Mouse (Mus musculus): ENCODE results near the gene Upf1.

Upf1 gene

GRCm38 (mm10) chr8:70359411-70359810 lies 6.3 kb upstream of the Upf1 start:
- no peak for DNase-seq (ENCODE audit: low read depth, low spot score)

- no peak for DNase-seq (ENCODE audit: low read depth, low spot score)
Observed at GRCm38 (mm10) chr8:70356111-70356510, 3.0 kb upstream of the Upf1 start.

DNA sequence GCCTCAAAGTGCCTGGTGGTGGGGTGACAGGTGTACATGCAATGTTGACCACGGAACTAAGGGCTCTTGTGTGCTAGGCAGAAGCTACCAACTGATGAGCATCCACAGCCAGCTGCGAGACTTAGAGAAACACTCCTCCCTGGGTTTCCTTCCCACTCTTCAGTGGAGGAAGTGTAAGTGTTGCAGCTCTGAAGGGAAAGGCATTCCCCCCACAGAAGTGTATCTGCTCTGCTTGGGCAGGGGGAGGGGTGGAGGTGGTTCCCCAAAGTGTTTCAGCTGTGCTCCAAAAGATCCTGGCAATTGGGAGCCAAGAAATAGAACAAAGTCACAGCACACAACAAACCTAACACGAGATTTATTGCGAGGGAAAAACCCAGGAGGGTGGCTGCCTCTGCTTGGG lies 926 bp upstream of the Upf1 start:
- no peak for DNase-seq (ENCODE audit: low read depth, low spot score)

DNA sequence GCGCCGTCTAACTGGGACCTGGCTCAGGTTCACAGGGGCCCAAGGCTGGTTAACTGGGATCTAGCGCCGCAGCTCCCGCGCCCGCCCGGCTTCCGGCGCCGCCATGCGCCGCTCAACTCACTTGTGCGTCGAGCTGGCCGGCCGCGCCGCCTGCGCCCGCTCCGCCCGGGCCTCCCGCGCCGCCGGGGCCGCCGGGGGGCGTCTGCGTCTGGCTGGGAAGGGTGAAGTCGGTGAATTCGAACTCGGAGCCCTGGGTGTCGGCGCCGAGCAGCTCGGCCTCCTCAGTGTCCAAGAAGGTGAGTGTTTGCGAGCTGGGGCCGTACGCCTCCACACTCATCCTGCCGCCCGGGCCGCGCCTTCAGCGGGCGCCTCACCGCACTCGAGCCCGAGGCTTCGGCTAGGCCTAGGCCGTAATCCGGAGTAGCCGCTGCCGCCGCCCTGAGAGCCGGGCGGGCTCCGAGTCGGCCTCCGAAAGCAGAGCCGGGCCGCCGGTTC lies 374 bp downstream of the Upf1 start:
- no peak for DNase-seq (ENCODE audit: low read depth, low spot score)

DNA sequence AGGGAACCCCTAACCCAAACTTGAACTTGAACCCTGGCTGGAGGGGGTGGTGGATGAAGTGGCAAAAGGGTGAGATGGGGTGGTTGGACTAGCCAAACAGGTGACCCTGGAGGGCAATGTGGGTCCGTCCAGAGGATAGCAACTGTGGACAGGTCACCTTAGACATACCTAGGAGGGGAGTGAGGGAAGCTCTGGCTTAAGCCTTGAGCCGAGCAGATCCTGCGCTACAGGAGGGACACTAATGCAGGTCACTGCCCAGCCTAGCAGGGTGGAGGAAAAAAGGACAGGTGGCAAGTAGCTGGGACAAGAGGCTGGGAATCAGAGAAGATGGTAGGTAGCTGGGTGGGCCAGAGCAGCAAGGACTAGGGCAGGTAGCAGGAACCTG lies 1.1 kb downstream of the Upf1 start:
- no peak for DNase-seq (ENCODE audit: low read depth, low spot score)

DNA sequence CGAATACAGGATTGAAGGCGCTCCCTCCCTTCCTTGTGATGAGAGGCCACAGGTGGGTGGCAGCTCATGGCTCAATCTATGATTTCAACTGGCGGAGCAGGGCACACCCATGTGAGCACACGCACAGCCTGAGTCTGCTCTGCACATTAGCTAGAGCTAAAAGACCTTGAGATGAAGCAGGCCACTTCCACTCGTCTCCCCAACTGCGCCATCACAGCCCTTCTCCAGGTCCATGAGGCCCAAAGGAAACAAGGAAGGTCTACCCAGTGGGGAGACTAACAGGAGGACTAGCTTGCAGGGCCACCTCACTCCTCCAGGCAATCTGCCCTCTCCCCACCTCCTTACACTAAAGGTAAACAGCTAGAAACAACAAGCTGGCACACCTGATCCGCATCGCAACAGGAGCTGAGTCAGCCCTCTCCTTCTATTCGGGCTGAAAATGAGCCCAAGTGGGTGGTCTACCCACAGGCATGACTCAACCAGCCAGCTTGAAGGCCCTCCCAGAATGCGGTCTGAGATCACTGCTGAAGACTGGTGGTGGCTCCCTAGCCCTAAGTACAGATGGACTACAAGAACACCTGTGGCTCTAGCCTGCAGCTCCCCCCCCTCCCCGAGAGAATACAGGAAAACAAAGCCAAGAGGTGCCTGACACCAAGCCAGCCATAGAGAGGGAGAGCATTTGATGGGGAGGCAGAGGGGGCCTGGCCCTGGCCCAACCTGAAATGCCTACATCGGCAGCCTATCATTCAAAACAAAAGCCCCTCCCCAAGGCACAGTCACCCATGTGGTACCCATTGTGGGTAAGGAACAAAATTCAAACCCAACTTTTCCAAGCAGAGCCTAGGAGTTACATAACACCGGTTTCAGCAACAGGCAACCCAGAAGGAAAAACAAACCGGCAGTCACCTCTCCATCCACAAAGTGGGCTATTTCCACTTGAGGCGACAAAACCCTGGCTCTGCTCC lies 1.8 kb downstream of the Upf1 start:
- DNase-seq (ENCODE audit: low read depth, low spot score) = no peak

DNA sequence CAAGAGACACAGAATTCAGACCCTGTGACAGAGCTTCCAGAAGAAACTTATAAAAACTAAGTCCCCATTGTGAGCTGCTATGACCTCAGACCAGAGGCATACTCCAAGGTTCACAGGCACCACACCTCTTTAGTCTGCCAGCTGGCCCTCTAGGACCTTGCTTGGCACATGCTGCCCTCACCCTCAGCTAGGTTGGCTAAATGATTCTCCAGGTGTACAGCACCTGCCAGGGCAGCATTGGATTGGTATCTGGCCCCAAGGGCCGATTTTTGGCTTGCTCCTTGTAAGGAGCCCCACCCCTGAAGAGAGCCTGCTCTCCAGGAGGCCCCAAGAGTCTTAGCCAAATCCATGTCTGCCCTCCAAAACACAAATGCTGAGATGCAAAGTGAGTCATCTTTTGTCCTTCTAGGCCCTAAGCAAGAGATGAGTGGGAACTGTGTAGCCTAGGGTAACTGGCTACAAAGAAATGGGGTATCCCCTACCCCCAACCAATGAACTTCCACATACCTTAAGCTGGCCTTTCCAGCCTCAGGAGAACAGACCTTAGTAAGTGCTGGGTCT lies 5.1 kb downstream of the Upf1 start:
- no peak for DNase-seq (ENCODE audit: low read depth, low spot score)

- DNase-seq (ENCODE audit: low read depth, low spot score) = no peak
Observed at GRCm38 (mm10) chr8:70347443-70347842, 5.6 kb downstream of the Upf1 start.

- no peak for DNase-seq (ENCODE audit: low read depth, low spot score)
Observed at GRCm38 (mm10) chr8:70344279-70344678, 8.8 kb downstream of the Upf1 start.

- DNase-seq (ENCODE audit: low read depth, low spot score) = no peak
Observed at GRCm38 (mm10) chr8:70343696-70344095, 9.4 kb downstream of the Upf1 start.

DNA sequence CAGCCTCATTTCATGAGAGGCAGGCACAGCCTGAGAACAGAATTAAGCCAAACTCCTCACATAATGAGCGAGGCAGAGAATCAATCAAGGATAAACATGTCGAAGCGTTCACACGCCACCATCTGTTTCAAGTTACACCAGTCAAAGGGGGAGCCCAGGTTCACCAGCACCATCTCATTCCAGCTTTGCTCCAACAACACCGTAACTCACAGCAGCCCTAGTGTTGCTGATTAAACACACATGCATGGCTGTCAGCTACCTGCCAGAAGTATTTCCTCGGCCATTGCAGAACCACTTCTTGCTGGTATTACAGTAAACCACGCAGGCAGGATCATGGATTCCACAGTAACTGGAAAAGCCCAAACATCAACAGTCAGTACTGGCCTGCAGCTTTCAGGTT lies 10.0 kb downstream of the Upf1 start:
- DNase-seq (ENCODE audit: low read depth, low spot score) = no peak

DNA sequence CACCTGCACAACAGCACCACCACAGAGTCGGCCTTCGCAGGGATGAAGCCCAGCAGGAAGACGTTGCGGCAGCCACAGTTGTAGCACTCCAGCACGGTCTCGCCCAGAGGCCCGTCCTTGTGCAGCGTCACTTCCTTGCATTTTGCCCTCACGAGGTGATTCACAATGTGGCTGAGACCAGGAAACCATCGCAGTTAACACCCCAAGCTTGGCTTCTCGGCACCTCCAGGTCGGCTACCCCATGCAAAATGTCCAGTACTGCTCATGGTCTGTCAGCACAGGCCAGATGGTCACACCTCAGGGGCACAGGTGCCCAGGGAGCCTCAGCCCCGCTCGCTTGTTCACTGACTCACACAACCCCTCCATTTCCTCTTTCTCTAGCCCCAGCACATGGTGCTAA lies 11.1 kb downstream of the Upf1 start:
- DNase-seq (ENCODE audit: low read depth, low spot score) = no peak

- no peak for DNase-seq (ENCODE audit: low read depth, low spot score)
Observed at GRCm38 (mm10) chr8:70340659-70341058, 12.4 kb downstream of the Upf1 start.

GRCm38 (mm10) chr8:70338931-70339330 lies 14.1 kb downstream of the Upf1 start:
- no peak for DNase-seq (ENCODE audit: low read depth, low spot score)

- DNase-seq (ENCODE audit: low read depth, low spot score) = no peak
Observed at GRCm38 (mm10) chr8:70332878-70333202, 20.2 kb downstream of the Upf1 start.

GRCm38 (mm10) chr8:70332070-70332877 lies 20.8 kb downstream of the Upf1 start:
- no peak for DNase-seq (ENCODE audit: low read depth, low spot score)

DNA sequence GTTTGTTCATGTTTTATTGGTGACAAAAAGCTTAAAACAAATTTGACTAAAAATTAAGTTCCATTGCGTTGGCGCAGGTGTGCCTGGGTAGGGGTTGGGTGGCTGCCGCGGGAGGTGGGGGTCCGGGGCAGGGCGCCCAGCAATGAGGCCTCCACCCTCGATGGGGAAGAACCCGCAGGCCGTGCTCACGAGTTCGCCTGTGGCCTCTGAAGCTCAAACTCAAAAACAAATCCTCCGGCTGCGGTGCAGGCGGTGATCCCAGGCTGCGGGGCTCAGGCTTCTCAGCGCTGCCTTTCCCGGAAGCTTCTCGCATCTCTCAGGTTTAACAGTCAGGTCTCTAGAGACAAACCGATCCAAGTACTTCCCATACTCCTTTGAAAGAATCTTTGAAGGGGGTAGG lies 21.6 kb downstream of the Upf1 start:
- no peak for DNase-seq (ENCODE audit: low read depth, low spot score)

DNA sequence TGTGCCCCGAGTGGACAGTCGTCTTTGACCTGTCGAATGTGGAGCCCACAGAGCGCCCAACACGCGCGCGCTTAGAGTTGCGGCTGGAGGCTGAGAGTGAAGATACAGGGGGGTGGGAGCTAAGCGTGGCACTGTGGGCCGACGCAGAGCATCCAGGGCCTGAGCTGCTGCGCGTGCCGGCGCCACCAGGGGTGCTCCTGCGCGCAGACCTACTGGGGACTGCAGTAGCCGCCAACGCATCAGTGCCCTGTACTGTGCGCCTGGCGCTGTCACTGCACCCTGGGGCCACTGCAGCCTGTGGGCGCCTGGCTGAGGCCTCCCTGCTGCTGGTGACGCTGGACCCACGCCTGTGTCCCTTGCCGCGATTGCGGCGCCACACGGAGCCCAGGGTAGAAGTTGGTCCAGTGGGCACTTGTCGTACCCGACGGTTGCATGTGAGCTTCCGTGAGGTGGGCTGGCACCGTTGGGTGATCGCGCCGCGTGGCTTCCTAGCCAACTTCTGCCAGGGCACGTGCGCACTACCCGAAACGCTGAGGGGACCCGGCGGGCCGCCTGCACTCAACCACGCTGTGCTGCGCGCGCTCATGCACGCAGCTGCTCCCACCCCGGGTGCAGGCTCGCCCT lies 22.2 kb downstream of the Upf1 start:
- no peak for DNase-seq (ENCODE audit: low read depth, low spot score)

DNA sequence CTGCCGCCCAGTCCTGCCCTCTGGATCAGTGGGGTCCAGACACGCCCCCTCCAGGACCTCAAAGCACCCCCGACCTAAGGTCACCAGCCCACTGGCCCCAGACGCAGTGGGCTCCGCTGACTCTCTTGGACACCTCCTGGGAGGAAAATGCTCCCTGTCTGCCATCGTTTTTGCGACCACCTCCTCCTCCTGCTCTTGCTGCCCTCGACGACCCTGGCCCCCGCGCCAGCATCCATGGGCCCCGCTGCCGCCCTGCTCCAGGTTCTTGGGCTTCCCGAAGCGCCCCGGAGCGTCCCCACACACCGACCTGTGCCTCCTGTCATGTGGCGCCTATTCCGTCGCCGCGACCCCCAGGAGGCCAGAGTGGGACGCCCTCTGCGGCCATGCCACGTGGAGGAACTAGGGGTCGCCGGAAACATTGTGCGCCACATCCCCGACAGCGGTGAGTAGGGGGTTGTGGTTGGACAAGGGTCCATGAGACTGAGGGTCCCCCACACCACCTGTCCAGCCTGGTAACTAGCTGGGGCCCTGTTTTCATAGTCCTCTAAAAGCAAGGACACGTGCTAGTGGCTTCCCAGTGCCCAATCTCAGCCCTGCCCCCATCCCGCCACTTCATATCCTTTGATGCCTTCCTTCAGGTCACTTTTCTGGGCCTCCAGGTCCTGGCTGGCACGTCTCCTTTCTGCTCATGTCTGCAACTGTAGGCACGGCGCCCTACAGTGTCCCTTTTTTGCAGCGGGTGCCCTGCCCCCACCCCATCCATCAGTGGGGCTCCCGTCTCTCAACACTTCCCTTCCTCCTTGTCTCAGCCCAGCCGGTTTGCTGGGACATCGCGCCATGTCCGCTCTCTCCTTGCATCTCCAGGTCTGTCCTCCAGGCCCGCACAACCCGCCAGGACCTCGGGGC lies 23.0 kb downstream of the Upf1 start:
- no peak for DNase-seq (ENCODE audit: low read depth, low spot score)

GRCm38 (mm10) chr8:70329124-70329834 lies 23.8 kb downstream of the Upf1 start, which contains the start of gene Gdf1:
Gene Gdf1, plus strand, starts transcription at chr8:70329817.
- DNase-seq (ENCODE audit: low read depth, low spot score) = no peak
